Mouse (Mus musculus) adrenal gland, adult 10 weeks (tissue): Measurements from ENCODE around the gene Wnt2. TPM values are rescaled to one million over a fixed set of nuclear protein-coding genes. Genes with fewer than 3 reads are reported as not detected.

Experiments
- polyA plus RNA-seq: library from polyadenylated mRNA; stranded (reverse); fragments of 350-450 nt; fragmentation: Illumina TruSeq; extraction: RNeasy Lipid Tissue Mini Kit (QIAGEN cat#74804); gene quantifications from one replicate; pipeline ENCODE4 v1.2.3, GENCODE M21; 2014; ENCODE audit warnings: low read depth, low replicate concordance

Wnt2 gene
- polyA plus RNA-seq: not detected

DNA sequence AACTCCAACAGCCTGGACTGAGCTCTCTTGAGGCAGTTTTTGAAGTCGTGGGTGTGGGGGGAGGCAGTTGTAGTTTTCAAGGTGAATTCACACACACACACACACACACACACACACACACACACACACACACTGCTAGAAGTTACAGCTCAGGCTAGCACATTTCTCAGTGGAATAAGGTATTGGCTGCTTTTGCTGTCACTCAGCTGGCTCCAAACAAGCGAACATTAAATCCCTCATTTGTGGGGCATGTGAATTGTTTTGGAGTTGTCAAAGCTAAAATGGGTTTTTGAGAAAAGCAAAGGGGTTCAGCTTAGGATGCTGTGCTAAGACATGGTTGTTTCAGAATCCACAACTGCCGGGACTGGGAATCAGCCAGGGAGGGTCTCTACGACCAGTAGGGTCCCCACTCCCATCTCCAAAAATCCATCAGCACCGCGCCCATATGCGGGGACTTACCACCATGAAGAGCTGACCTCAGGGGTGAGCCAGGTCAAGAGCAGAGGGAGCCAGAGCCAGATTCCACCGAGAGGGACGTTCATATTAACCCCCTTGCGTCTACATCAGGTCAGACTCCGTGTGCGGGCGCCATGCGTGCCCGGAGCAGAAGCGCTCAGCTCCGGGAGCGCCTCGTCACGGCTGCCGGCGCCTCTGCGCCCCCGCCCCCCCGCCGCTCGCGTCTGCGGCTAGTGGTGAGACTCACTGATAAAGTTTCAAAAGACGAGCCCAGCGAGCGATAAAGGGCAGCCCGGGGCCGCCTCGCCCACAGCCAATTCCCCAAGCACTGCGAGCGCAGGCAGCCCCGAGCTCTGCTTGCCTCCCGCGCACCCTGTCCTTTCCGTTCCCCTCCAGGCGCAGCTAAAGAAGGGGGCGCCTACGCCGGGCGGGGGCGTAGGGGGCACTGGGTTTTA is at the start of gene Wnt2:
Wnt2 (minus strand) TSS at position 840 of the 911 bp plus-strand sequence.

Other genes starting within 250 kb of the Wnt2 start
- gene Asz1, start 78.5 kb upstream of the Wnt2 start, polyA plus RNA-seq: not detected
- gene Cftr, start 140.1 kb upstream of the Wnt2 start, polyA plus RNA-seq: 0.12 TPM